Mouse (Mus musculus) neural tube, embryonic 15.5 days (tissue): Measurements from ENCODE around the gene Large2. TPM values are rescaled to one million over a fixed set of nuclear protein-coding genes. Genes with fewer than 3 reads are reported as not detected.
"Not testable (repeated sequence)": the region's sequence is repeated elsewhere in the genome, so short reads cannot be mapped to it uniquely, and the experiment has no call there.

Source experiments
- ATAC-seq: fragments of 200-750 bp; cut with Nextera tagmentation; 2 replicates; pipeline ENCODE4 v1.8.0; 2017; ENCODE audit warnings: mild to moderate bottlenecking, moderate TSS enrichment, moderate library complexity; ENCODE audit not compliant: low FRiP score
- H3K27ac ChIP-seq: fragments of 300-500 bp; sonication (generic); replicated peaks from 2 replicates; pipeline ENCODE4 v1.5.1; 2015; ENCODE audit warnings: mild to moderate bottlenecking, inconsistent platforms
- H3K27me3 ChIP-seq: fragments of 300-500 bp; sonication (generic); replicated peaks from 2 replicates; pipeline ENCODE4 v1.6.1; 2015; ENCODE audit warnings: inconsistent platforms
- H3K36me3 ChIP-seq: fragments of 300-500 bp; sonication (generic); 2 replicates; pipeline ENCODE4 v1.6.1; 2015; ENCODE audit warnings: inconsistent platforms
- H3K4me1 ChIP-seq: fragments of 300-500 bp; sonication (generic); 2 replicates; pipeline ENCODE4 v1.6.1; 2015; ENCODE audit warnings: inconsistent platforms
- H3K4me2 ChIP-seq: fragments of 300-500 bp; sonication (generic); 2 replicates; pipeline ENCODE4 v1.6.1; 2015; ENCODE audit warnings: inconsistent platforms, mild to moderate bottlenecking, moderate library complexity
- H3K4me3 ChIP-seq: fragments of 300-500 bp; sonication (generic); replicated peaks from 2 replicates; pipeline ENCODE4 v1.5.1; 2015; ENCODE audit warnings: mild to moderate bottlenecking, inconsistent platforms
- H3K9ac ChIP-seq: fragments of 300-500 bp; sonication (generic); replicated peaks from 2 replicates; pipeline ENCODE4 v1.6.1; 2015; ENCODE audit warnings: mild to moderate bottlenecking, inconsistent platforms
- H3K9me3 ChIP-seq: fragments of 300-500 bp; sonication (generic); replicated peaks from 2 replicates; pipeline ENCODE4 v1.6.1; 2016; ENCODE audit warnings: inconsistent platforms
- WGBS: fragments of 180-500 bp; shearing (Covaris S2); methylation state at CpG from one replicate; pipeline ENCODE4 v1.1.7; 2015; ENCODE audit warnings: mixed read lengths; 5-methylcytosine and 5-hydroxymethylcytosine counted together
- polyA plus RNA-seq: library from polyadenylated mRNA; unstranded; fragments of >200 nt; fragmentation: Nextera tagmentation; extraction: Ambion mirVana; gene quantifications from 2 replicates; pipeline ENCODE4 v1.2.1, GENCODE M21; 2015

Large2 gene
- polyA plus RNA-seq, 1 experiment from 2014 or later: 0.95 TPM

- ATAC-seq: no peak
- Histone ChIP-seq H3K27ac (no peak overlapping the region), H3K36me3 (peaks cover 34% of the 10 kb centered on the region), H3K27me3 (no peaks in the 10 kb centered on the region), H3K4me3 (no peak overlapping the region), H3K9me3 (no peaks in the 10 kb centered on the region), H3K4me2 (no peak overlapping the region), H3K9ac (no peak overlapping the region), H3K4me1 (peaks cover 42% of the 10 kb centered on the region)
- WGBS: 72% methylated on average over 4 of the region's 4 CpGs
These were observed 28.1 kb upstream of the Large2 start for GRCm38 (mm10) chr2:92402591-92403326.

GRCm38 (mm10) chr2:92401091-92401561 is 26.5 kb upstream of the Large2 start, which contains the start of gene Mapk8ip1:
Gene Mapk8ip1 (minus strand): TSS chr2:92401263.
- Histone ChIP-seq H3K4me2 (peak within 1 kb of the TSS; percentile 75), H3K27ac (peak within 1 kb of the TSS; percentile 87), H3K4me3 (peak within 1 kb of the TSS; percentile 73), H3K36me3 (peaks cover 22% of the 10 kb centered on the region), H3K27me3 (no peaks in the 10 kb centered on the region), H3K9me3 (no peaks in the 10 kb centered on the region), H3K4me1 (peaks cover 50% of the 10 kb centered on the region), H3K9ac (peak within 1 kb of the TSS; percentile 92)
- ATAC-seq: peak; percentile 78
- WGBS: 5% methylated on average over 16 of the region's 59 CpGs

GRCm38 (mm10) chr2:92400682-92401081 is 26.0 kb upstream of the Large2 start:
- no peaks in the 10 kb centered on the region for H3K9me3 ChIP-seq
- H3K4me2 ChIP-seq: peak overlapping the region; percentile 75
- ATAC-seq: peak; percentile 29; the same call in 1 of the 2 replicates
- WGBS: under 1% methylated on average over 22 of the region's 22 CpGs
- peak overlapping the region; percentile 92 for H3K9ac ChIP-seq
- H3K27ac ChIP-seq: peak overlapping the region; percentile 87
- no peaks in the 10 kb centered on the region for H3K27me3 ChIP-seq
- H3K4me3 ChIP-seq: peak overlapping the region; percentile 73
- peaks cover 18% of the 10 kb centered on the region for H3K36me3 ChIP-seq
- peaks cover 46% of the 10 kb centered on the region for H3K4me1 ChIP-seq

- H3K9me3 ChIP-seq, H3K27ac ChIP-seq, H3K27me3 ChIP-seq, H3K36me3 ChIP-seq, ATAC-seq: not testable (repeated sequence)
- H3K4me1 ChIP-seq: peaks cover 46% of the 10 kb centered on the region
- H3K4me3 ChIP-seq: peak overlapping the region; percentile 73
- H3K4me2 ChIP-seq: peak overlapping the region; percentile 75
- 28% methylated on average over 4 of the region's 4 CpGs for WGBS
- H3K9ac ChIP-seq: peak overlapping the region; percentile 92
These were observed 25.2 kb upstream of the Large2 start for GRCm38 (mm10) chr2:92399877-92400276.

GRCm38 (mm10) chr2:92397436-92397835 is 22.8 kb upstream of the Large2 start:
- WGBS: 72% methylated on average over 1 of the region's 1 CpGs
- Histone ChIP-seq H3K4me1 (peaks cover 57% of the 10 kb centered on the region), H3K27ac (no peak overlapping the region), H3K27me3 (no peaks in the 10 kb centered on the region), H3K9me3 (no peaks in the 10 kb centered on the region), H3K9ac (no peak overlapping the region), H3K36me3 (no peaks in the 10 kb centered on the region), H3K4me2 (no peak overlapping the region), H3K4me3 (no peak overlapping the region)
- no peak for ATAC-seq

GRCm38 (mm10) chr2:92395535-92395934 is 20.9 kb upstream of the Large2 start:
- WGBS: 91% methylated on average over 3 of the region's 3 CpGs
- Histone ChIP-seq H3K4me3 (no peak overlapping the region), H3K27me3 (no peaks in the 10 kb centered on the region), H3K27ac (no peak overlapping the region), H3K36me3 (no peaks in the 10 kb centered on the region), H3K4me2 (no peak overlapping the region), H3K9me3 (no peaks in the 10 kb centered on the region), H3K9ac (no peak overlapping the region), H3K4me1 (peaks cover 66% of the 10 kb centered on the region)
- no peak for ATAC-seq

GRCm38 (mm10) chr2:92392318-92393264 is 17.9 kb upstream of the Large2 start:
- peaks cover 63% of the 10 kb centered on the region for H3K4me1 ChIP-seq
- no peaks in the 10 kb centered on the region for H3K9me3 ChIP-seq
- 4% methylated on average over 26 of the region's 26 CpGs for WGBS
- peak overlapping the region; percentile 47 for H3K9ac ChIP-seq
- ATAC-seq: no peak
- peak overlapping the region; percentile 35 for H3K4me3 ChIP-seq
- no peaks in the 10 kb centered on the region for H3K27me3 ChIP-seq
- H3K36me3 ChIP-seq: 0 out of 2 replicates have a peak, but pooled peaks cover under 1% of the 10 kb centered on the region
- peak overlapping the region; percentile 61 for H3K4me2 ChIP-seq
- peak overlapping the region; percentile 78 for H3K27ac ChIP-seq

GRCm38 (mm10) chr2:92391703-92392317 is 17.1 kb upstream of the Large2 start:
- Histone ChIP-seq H3K9ac (peak overlapping the region; percentile 47), H3K9me3 (no peaks in the 10 kb centered on the region), H3K27ac (peak overlapping the region; percentile 78), H3K4me1 (peaks cover 62% of the 10 kb centered on the region), H3K4me2 (peak overlapping the region; percentile 61), H3K4me3 (peak overlapping the region; percentile 35), H3K36me3 (peaks cover 9% of the 10 kb centered on the region), H3K27me3 (no peaks in the 10 kb centered on the region)
- 14% methylated on average over 11 of the region's 11 CpGs for WGBS
- no peak for ATAC-seq

- no peak overlapping the region for H3K4me3 ChIP-seq
- no peak for ATAC-seq
These were observed 16.4 kb upstream of the Large2 start for GRCm38 (mm10) chr2:92391116-92391515.

GRCm38 (mm10) chr2:92390206-92390930 is 15.7 kb upstream of the Large2 start:
- Histone ChIP-seq H3K9me3 (no peaks in the 10 kb centered on the region), H3K27ac (peak overlapping the region; percentile 83), H3K4me1 (peaks cover 68% of the 10 kb centered on the region), H3K27me3 (no peaks in the 10 kb centered on the region), H3K36me3 (peaks cover 23% of the 10 kb centered on the region), H3K4me2 (peak overlapping the region; percentile 87), H3K9ac (no peak overlapping the region), H3K4me3 (0 out of 2 replicates have a peak overlapping the region, but pooled peaks have one; percentile 74)
- no peak for ATAC-seq
- 75% methylated on average over 6 of the region's 6 CpGs for WGBS

More at GRCm38 (mm10) chr2:92391116-92391515, 16.4 kb upstream of the Large2 start:
- WGBS: 87% methylated on average over 8 of the region's 8 CpGs
- no peaks in the 10 kb centered on the region for H3K9me3 ChIP-seq
- H3K36me3 ChIP-seq: peaks cover 16% of the 10 kb centered on the region
- peak overlapping the region; percentile 47; the same call in 1 of the 2 replicates for H3K9ac ChIP-seq
- H3K27ac ChIP-seq: 0 out of 2 replicates have a peak overlapping the region, but pooled peaks have one; percentile 78
- H3K4me1 ChIP-seq: peaks cover 68% of the 10 kb centered on the region
- H3K27me3 ChIP-seq: no peaks in the 10 kb centered on the region
- peak overlapping the region; percentile 61 for H3K4me2 ChIP-seq
